Mouse (Mus musculus) layer of hippocampus, postnatal 14 days (tissue): Measurements from ENCODE around the gene Ss18l1. TPM values are rescaled to one million over a fixed set of nuclear protein-coding genes. Genes with fewer than 3 reads are reported as not detected.

Experiments used
- DNase-seq, 2 experiments: peaks; one replicate each; pipeline ENCODE4 v3.0.0; 2021 to 2022; ENCODE audit warnings: low spot score in 2 of 2, mixed read lengths in 1 of 2
- total RNA-seq, 2 experiments: library from RNA; stranded (reverse); gene quantifications; 2 replicates each; pipeline ENCODE4 v1.2.3; 2021

Gene Ss18l1
- total RNA-seq, 2 experiments from 2014 or later = 37.8 to 39.7 TPM

DNA sequence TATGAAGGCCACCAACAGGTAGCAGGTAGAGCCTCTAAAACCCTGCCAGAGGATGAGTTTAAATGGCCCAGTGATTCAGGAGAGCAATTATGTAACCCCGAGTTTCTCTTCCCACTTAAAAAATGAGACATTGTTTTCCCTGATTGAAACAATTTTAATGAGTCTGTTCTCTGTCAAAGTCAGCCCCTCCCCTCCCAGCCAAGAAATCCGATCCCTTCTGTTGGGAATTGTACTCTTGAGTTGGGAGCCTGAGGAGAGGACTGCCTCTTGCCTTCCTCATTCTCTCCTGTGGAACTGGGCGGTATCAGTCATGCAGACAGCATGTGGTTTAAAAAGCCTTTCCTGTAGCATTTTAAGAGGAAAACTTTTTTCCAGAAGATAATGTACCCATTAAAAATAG, 42.3 kb downstream of the Ss18l1 start:
- no peak for DNase-seq

DNA sequence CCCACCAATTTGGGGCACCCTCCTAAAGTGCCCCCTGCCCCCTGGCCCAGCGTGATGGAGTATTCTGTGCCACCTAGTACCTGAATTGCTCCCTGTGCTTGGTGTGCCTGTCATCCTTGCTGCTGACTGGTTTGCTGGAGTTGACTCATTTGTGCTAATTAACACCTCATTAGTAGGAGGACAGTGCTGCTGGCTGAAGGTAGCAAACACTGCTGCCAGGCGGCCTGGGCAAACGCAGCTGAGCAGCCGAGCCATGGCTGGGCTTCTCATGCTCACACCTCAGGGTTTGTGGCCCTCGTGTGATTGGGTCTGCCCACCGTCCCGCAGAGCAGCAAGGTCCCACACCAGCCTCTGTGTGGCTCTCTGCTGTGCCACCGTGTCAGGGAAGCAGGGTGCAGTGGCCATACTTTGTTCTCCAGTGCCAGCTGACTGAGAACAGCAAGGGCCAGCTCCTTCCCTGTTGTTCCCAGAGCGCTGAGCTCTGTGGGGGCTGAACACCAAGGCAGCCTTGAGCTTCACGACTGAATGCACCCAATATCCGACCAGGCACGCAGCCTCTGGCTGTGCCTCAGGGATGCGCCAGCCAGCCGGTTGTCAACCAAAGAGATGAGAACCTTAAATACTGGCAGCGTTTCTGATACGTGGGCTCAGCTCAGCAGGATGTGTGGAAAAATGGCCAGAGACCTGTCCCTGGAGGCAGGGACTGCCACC, 43.8 kb downstream of the Ss18l1 start:
- peak in 1 of 2 experiments; percentile 49 for DNase-seq

DNA sequence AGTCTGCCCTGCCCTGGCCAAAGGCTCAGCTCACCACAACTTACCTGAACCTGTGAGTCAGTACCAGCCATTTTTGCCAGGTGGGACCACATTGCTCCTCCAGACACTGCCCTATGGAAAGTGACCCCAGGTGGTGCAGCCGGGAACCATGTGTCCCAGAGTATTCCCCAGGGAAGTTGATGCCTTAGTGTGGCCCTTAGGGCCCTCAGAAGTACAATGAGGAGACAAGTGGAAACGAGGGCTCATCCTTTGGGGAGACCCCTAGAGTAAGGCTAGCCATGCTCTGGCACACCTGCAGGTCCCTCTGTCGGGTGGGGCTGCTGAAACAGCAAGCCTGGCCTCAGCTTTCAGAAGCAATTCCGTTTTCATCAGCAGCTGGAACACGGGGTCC, 44.3 kb downstream of the Ss18l1 start:
- DNase-seq = no peak

DNA sequence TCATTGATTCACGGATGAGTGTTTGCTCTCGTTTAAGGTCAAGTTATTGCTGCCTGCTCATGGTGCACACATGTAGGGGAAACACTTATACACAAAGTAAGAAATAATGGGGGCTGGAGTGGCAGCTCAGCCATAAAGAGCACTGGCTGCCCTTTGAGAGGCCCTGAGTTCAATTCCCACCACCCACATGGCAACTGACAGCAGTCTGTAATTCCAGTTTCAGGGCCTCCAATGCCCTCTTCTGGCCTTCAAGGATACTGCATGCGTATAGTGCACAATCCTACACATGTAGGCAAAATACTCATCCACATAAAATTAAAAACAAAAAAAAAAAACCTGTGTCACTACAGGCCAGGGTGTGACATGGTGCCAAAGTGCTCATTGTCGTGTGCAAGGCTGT, 45.2 kb downstream of the Ss18l1 start:
- DNase-seq = no peak

DNA sequence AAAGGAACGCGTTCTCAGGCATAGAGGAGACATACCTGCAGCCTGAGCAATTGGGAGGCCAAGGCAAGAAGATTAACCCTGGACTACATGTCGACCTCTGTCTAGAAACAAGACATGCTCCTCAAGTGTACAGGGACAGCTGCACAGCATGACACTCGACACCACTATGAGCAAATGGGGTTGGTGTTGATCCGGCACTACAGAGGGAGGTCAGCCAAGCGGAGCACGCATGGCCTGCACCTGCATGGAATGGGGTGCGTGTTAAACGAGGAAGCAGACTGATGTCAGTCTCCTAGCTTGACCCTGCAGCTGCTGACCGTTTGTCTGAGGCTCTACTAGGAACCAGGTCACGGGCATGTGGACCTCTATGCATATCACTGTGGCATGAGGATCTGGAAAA, 48.0 kb downstream of the Ss18l1 start:
- DNase-seq = no peak

DNA sequence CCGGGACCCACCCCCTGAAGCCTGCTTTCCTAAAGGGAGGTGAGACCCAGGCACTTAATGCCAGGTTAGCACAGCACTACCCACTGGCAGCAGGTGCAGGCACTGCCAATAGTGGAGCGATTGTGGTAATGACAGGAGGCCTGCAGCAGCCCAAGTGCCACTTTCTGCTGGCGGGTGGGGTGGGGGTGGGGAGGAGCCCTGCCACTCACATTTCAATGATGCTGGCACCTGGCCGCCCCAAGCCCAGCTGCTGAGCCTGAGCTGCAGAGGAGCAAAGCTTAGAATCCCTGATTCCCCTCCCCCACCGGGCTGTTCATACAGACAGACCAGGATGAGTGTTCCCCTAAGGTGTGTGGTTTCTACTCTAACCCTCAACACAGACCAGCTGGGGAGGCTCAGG, 53.4 kb downstream of the Ss18l1 start:
- no peak for DNase-seq

DNA sequence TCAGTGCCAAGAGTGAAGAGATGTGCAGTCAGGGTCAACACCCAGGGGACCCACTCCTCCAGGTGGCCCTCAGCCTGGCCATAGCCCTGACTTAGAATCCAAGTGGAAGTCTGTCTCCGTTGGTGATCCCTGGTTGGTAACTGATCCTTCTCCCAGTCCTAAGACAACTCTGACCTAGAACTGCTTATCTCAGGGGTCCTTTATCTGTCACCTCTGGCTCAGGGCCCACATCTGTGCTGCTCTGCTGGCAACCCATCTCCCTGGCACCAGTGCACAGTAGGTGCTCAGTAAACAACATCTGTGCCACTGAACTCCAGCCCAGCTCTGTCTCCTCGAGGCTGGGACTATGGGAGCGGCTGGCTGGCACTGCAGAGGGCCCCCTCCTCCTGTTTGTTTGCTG, 55.3 kb downstream of the Ss18l1 start:
- no peak for DNase-seq

DNA sequence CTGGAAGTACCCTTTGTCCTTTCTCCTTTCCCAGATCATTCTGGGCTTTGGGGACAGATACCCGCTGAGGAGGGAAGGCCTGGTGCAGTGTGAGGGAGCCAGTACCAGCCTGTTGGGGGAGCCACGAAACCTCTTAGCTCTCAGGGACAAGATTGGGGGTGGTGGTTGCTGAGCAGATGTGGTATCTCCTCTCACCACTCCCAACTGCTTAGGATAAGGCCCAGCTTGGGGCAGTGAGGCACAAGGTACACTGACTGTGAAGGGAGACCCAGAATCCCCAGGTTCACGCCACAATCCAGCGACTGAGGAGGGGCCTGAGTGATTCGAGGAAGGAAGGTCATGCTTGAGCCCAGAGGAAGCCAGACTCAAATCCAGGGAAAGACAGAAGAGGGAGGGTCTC, 55.9 kb downstream of the Ss18l1 start:
- no peak for DNase-seq

DNA sequence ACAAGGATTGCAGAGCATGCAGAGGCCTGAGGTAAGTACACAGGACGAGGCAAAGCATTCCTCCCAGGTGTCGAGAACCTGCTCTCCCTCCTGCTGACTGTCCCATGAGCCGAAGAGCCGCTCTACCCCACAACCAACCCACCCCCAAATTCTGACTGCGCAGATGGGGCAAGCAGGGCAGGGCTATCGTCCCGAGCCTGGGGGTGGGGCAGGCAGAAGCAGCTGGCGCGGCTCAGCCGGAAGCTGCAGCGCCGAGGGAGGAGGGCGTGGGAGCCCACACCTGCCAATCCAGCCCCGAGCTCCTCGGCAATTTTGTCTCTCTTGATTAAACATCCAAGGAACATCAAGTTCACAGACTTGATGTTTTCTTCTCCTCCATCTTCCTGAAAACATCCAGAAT, 57.2 kb downstream of the Ss18l1 start:
- DNase-seq = no peak

DNA sequence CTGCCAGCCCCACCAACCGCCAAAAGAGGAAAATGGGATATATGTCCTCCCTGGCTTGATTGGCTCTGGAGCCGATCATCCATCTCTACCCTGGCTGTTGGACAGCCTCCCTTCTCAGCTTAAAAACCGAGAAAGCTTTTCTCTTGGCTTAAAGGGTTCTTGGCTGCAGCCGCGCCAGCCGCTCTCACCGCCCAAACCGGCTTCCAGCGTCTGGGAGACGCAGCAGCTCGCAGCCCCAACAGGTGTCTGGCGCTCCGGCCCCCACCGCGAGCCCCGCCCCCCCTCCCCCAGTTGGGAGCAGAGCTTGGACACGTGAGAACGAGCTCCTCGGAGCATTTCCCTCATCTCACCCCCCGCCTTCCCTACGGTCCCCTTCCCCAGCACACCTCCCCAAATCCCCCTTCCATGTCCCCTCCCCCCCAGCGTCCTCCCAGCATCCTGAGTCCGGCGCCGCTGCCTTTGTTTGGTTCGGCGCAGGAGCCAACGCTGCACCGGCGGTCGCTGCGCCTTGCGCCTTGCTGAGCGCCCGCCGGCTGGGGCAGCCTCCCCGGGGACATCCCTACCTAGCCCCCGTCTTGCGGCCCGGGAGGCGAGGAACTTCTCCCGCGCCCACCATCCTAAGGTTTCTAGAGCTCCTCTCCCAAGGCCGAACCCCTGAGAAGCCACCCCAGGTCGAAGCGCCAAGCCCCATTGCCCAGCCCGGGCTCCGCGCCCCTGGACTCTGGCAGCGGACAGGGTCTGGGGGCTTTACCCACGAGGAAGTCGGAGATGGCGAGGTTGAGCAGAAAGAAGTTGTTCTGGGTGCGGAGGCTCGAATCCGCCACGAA, 61.1 kb downstream of the Ss18l1 start:
- no peak for DNase-seq

DNA sequence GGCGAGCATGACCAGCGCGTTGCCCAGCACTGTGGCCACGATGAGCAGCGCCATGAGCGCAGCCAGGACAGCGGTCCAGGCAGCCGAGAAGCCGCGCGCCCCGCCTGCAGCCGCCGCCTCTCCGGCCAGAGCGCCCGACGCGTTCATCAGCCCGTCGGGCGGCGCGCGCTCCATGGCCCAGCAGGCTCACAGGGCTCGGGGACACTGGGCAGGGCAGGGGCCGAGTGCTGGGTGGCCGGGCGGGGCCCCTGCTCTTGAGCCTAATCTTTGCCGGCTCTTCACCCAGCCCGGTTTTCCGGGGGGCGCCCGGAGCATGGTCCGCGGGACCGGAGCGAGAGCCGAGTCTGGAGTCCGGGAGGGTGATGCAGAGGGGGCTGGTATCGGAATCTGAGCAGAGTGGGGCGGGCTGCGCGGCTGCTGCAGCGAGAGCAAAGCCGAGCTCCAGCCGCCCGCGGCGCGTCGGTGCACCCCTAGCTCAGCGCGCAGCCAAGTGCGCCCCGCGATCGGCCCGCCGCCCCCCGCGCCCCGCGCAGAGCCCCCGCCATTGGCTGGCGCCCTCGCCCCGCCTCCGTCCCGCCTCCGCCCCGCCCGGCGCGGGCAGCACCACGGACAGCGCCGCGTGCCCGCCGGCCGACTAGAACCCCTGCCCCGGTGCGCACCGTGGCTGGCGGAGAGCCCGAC, 61.8 kb downstream of the Ss18l1 start, which contains the start of gene Hrh3:
TSS of gene Hrh3 (minus strand) at position 511 of the 681 bp plus-strand sequence.
- no peak for DNase-seq

DNA sequence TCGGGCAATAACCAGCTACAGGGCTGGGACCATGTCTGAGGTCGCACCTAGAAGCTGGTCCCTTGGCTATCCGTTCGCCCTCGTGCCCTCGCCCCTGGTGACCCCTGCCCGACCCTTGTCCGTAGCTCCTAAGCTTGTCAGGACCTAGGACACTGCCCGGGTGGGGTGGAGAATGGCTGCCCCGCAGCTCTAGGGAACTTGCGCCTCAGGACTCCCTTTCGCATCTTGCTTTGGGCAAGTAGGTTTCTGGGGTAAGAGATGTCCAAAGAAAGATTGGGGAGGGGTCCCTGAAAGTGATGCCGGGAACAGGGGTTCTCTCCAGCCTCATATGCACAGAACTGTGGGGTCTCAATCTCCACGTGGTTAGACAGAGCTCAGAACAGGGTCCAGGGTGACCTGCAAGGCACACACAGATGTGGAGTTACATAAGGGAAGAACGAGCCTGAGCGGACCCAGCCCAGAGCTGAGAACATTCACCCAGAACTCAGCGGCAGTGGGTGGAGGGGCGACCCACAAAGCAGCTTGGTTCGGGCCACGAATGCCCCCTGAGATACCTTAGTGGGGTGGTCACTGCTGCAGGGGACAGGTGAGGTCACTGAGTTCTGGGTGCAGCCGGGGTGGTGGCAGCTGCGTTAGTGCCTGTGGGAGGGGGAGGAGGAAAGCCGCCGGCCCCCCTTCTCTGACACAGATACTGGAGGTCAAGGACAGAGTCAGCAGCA, 62.5 kb downstream of the Ss18l1 start:
- no peak for DNase-seq

DNA sequence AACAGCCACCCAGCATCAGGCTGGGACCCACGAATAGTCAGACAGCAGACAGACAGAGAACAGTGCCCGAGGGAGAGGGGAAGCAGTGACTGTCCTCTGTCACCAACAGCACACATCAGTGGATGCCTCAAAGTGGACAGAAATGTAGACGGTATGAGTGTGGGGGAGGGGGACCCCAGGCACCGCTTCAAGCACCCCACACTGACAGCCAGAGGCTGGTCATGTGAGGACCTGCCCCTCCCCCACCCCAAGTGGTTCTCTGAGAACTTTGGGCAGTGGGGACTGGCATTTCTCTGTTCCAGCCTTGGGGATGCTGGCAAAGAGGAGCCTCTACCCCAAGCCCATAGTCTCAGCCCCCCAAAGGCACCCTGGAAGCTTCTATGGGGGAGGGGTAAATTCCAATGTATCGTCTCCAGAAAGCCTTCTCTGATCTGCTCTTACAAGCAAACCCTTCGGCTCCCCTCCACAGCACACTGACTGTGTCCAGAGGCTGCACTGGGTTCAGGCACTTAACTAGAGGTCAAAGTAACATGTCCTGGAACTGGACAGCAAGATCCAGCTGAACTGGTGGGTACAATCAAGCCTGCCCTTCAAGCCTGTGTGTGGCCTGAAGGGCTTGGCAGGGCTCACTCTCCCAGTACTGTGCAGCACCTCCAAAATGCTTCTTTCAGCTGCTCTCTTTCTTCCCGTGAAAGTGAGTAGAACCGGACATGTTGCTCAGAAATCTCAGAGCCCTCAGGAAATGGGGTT, 63.3 kb downstream of the Ss18l1 start:
- DNase-seq = no peak

DNA sequence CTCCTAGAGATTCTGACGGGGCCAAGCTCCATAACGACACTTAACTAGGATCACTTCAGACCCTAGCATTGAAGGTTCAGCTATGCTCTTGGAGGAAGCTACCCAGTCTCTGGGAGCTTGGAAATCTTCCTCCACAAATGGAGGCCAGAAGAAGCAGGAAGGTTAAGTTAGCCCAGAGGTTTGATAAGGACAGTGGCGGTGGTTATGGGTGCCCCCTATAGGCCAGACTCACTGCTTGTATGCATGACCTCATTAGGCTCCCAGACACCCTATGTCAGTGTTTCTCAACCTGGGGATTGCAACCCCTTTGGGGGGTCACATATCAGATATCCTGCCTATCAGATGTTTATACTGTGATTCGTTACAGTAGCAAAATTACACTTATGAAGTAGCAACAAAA, 64.8 kb downstream of the Ss18l1 start:
- no peak for DNase-seq

DNA sequence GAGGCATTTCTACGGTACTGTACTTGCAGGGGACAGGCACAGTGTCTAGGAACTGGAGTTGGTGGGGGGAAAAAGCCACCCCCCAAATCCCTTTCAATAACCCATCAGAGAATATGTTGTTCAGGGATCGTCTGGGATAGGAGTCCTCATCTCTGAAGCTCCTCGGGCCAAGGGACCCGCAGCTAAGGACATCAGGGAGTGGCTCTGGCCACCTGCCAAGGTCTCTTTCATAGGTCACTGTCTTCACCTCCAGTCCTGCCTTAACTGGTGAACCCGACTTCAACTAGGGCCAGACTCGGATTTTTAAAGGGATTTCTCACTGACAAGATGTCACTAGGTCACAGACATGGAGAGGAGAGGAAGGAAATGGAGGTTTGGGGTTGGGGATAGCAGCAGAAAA, 66.0 kb downstream of the Ss18l1 start:
- no peak for DNase-seq

DNA sequence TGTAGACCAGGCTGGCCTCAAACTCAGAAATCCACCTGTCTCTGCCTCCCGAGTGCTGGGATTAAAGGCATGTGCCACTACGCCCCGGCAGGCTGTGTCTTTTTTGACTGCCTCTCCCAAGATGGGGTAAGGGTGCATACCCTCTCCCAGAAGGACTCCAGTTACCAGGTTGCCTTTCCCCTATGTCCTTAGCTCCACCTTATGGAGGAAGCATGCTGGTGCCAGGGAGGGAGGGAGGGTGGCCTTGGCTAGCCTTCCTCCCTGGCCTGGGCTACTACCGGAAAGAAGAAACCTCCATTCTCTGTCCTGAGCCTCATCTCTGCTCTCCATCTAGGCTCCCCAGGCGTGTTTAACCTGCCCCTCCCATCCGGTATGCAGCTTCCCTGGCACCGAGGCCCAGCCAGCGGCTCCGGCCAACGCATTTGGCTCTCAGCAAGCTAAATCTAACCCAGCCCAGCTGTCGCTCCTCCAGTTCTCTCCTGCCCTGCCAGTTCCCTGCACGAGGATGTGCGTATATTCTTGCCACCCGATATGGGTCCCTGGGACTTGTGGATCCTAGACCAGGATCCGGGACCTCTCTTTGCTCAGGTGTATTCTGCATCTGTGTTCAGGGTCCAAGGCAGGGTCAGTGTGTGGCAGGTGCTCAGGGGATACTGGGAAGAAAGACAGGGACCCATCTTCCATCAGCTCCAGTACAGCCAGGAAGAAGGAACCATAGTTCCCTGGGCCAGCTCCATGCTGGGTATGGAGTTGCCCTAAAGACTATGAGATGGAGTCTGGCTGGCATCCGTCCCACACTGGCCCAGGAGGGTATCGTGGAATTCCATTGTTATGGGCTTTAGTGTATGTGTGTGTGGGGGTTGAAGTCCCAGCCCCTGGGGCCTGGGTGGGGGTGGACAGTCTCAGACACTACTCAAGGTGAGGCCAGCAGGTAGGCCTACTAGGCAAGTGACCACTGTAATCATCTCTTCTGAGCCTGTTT, 71.9 kb downstream of the Ss18l1 start:
- peak; percentile 77 for DNase-seq

DNA sequence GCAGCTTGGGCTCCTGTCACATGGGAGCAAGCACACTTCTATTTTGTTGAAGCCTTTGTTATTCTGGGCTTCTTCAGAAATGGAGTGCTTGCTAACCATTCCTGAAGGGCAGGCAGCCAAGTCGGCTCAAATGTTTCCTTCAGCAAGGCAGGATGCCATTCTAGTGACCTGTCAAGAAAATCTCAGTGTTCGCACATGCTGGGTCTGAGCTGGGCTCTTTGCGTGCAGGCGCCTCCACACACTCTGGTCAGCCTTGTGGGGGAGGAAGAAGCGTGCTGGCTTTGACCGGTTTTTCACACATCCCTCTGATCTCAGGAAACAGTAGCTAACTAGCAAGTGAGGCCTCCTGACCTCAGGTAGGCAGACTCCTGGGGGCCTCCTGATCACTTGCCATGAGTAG, 73.0 kb downstream of the Ss18l1 start:
- no peak for DNase-seq

DNA sequence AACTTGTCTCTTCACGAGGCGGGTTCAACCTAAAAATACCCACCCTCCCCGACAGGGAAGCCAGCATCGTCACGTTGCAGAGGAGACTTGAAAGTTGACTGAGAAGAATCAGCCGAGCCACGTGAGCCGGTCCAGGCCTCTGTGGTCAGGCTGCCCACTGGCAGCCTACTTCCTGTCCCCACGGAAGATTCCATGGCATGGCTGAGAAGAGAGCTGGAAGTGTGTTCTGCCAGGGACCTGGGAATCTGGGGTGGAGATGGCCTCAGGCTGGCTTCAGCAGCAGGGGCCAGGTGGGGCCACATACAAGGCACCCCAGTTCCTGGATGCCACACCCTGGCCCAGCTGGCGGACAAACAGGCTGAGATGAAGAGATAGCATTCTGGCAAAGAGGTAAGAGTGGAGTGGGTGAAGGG, 73.8 kb downstream of the Ss18l1 start:
- DNase-seq = no peak

DNA sequence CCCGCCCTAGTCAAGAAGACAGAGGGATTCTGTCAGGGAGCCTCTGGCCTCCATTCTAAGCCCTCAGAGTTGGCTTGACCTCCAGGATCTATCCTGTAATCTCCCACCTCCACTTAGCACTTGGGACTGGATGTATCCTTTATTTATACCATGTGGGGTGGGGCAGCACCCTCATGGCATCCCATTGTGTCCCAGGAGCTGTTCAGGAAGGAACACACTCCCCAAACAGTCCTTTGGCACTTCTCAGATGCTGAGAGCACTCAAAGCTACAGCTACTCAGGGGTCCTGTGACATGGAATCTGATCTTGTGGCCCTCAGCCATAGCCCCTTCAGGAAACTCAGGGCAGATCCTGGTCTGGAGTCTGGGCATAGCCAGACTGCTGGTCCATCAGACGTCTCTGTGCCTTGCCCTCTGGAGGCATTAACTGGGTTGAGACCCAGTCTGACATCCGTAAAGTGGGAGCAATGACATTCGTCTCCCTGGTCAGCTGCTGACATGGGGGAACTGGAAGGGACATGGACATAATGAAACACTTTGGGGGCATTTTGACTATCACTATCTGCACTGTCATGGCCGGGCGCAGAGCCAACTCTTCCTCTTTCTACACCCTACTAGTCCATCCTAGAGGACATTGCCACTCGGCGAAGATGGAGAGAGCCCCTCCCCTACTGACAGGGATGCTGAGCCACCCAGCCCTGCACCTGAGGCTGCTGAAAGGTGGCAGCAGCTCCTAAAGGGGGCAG, 74.6 kb downstream of the Ss18l1 start:
- no peak for DNase-seq
